Mouse (Mus musculus): ENCODE results near the gene Suclg1. TPM values are rescaled to one million over a fixed set of nuclear protein-coding genes. Genes with fewer than 3 reads are reported as not detected.

Suclg1 gene
- polyA plus RNA-seq, 1 experiment from 2014 or later: 206 TPM

- TF ChIP-seq CTCF (IDR thresholded peaks at IDR 0.05): no peak
- DNase-seq (ENCODE audit: low read depth, low spot score) (peak; percentile 94), ATAC-seq (peak; percentile 88)
- no peaks in the 10 kb centered on the region for H3K27me3 ChIP-seq
- in situ Hi-C loops (cut with MboI; ENCODE audit: low pct_unique_long_range_greater_than_20kb): loop anchor here (5.0 to 10.0 kb wide), 2 partner anchors 56 to 208 kb away; no protein-coding TSS in a partner anchor
- ChIA-PET POLR2A (no interaction called here), CTCF (interaction anchor here (1.2 to 1.3 kb wide), 2 partner anchors 12 to 16 kb away, joined by 3 read pairs; no protein-coding TSS in a partner anchor)
Observed at GRCm38 (mm10) chr6:73222841-73223526, 25.2 kb upstream of the Suclg1 start.

- peak; percentile 12 for TF ChIP-seq CTCF (IDR thresholded peaks at IDR 0.05)
- CTCF ChIA-PET: no interaction called here
- in situ Hi-C loops (cut with MboI; ENCODE audit: low pct_unique_long_range_greater_than_20kb): loop anchor here (5.0 to 10.0 kb wide), 2 partner anchors 213 to 285 kb away; no protein-coding TSS in a partner anchor
- H3K27me3 ChIP-seq: no peaks in the 10 kb centered on the region
- no peak for ATAC-seq
- no peak for DNase-seq (ENCODE audit: low read depth, low spot score)
- POLR2A ChIA-PET: no interaction called here
Observed at GRCm38 (mm10) chr6:73227376-73228158, 20.6 kb upstream of the Suclg1 start.

GRCm38 (mm10) chr6:73228408-73228807 is 19.8 kb upstream of the Suclg1 start:
- no peaks in the 10 kb centered on the region for H3K27me3 ChIP-seq
- TF ChIP-seq CTCF (IDR thresholded peaks at IDR 0.05): no peak
- no peak for DNase-seq (ENCODE audit: low read depth, low spot score)
- ChIA-PET POLR2A (no interaction called here), CTCF (no interaction called here)
- in situ Hi-C loops (cut with MboI; ENCODE audit: low pct_unique_long_range_greater_than_20kb): loop anchor here (5.0 to 10.0 kb wide), 2 partner anchors 214 to 286 kb away; no protein-coding TSS in a partner anchor
- ATAC-seq: peak; percentile 76

GRCm38 (mm10) chr6:73228881-73229280 is 19.3 kb upstream of the Suclg1 start:
- H3K27me3 ChIP-seq: no peaks in the 10 kb centered on the region
- ChIA-PET POLR2A (no interaction called here), CTCF (no interaction called here)
- DNase-seq (ENCODE audit: low read depth, low spot score): no peak
- in situ Hi-C loops (cut with MboI; ENCODE audit: low pct_unique_long_range_greater_than_20kb): loop anchor here (5.0 to 10.0 kb wide), 2 partner anchors 214 to 287 kb away; no protein-coding TSS in a partner anchor
- no peak for TF ChIP-seq CTCF (IDR thresholded peaks at IDR 0.05)
- no peak for ATAC-seq

GRCm38 (mm10) chr6:73232152-73232584 is 16.0 kb upstream of the Suclg1 start:
- in situ Hi-C loops (cut with MboI; ENCODE audit: low pct_unique_long_range_greater_than_20kb): loop anchor here (10.0 kb wide), 2 partner anchors 397 to 597 kb away; no protein-coding TSS in a partner anchor
- POLR2A ChIA-PET: no interaction called here
- H3K27me3 ChIP-seq: no peaks in the 10 kb centered on the region
- no peak for TF ChIP-seq CTCF (IDR thresholded peaks at IDR 0.05)
- CTCF ChIA-PET: no interaction called here
- ATAC-seq: no peak
- DNase-seq (ENCODE audit: low read depth, low spot score): no peak

GRCm38 (mm10) chr6:73233202-73233726 is 14.9 kb upstream of the Suclg1 start:
- CTCF ChIA-PET: interaction anchor here (0.7 to 2.1 kb wide), 2 partner anchors 10 to 296 kb away, joined by 3 to 9 read pairs; no protein-coding TSS in a partner anchor
- peak; percentile 53 for TF ChIP-seq CTCF (IDR thresholded peaks at IDR 0.05)
- ATAC-seq (no peak), DNase-seq (ENCODE audit: low read depth, low spot score) (no peak)
- POLR2A ChIA-PET: no interaction called here
- no peaks in the 10 kb centered on the region for H3K27me3 ChIP-seq
- in situ Hi-C loops (cut with MboI; ENCODE audit: low pct_unique_long_range_greater_than_20kb): loop anchor here (10.0 kb wide), 2 partner anchors 398 to 598 kb away; no protein-coding TSS in a partner anchor

GRCm38 (mm10) chr6:73234302-73234900 is 13.8 kb upstream of the Suclg1 start:
- DNase-seq (ENCODE audit: low read depth, low spot score) (no peak), ATAC-seq (no peak)
- in situ Hi-C loops (cut with MboI; ENCODE audit: low pct_unique_long_range_greater_than_20kb): loop anchor here (10.0 kb wide), 2 partner anchors 400 to 600 kb away; no protein-coding TSS in a partner anchor
- no peak for TF ChIP-seq CTCF (IDR thresholded peaks at IDR 0.05)
- ChIA-PET POLR2A (no interaction called here), CTCF (interaction anchor here (1.3 to 2.1 kb wide), 2 partner anchors 9 to 78 kb away, joined by 3 to 9 read pairs; no protein-coding TSS in a partner anchor)
- no peaks in the 10 kb centered on the region for H3K27me3 ChIP-seq

- CTCF ChIA-PET: no interaction called here
- in situ Hi-C loops (cut with MboI; ENCODE audit: low pct_unique_long_range_greater_than_20kb): loop anchor here (10.0 kb wide), 2 partner anchors 401 to 601 kb away; no protein-coding TSS in a partner anchor
- POLR2A ChIA-PET: no interaction called here
- no peaks in the 10 kb centered on the region for H3K27me3 ChIP-seq
- no peak for TF ChIP-seq CTCF (IDR thresholded peaks at IDR 0.05)
- no peak for ATAC-seq
- no peak for DNase-seq (ENCODE audit: low read depth, low spot score)
Observed at GRCm38 (mm10) chr6:73235650-73236049, 12.5 kb upstream of the Suclg1 start.

GRCm38 (mm10) chr6:73246821-73247220 is 1.4 kb upstream of the Suclg1 start:
- POLR2A ChIA-PET: no interaction called here

GRCm38 (mm10) chr6:73247452-73247851 is 730 bp upstream of the Suclg1 start:
- no peak for DNase-seq (ENCODE audit: low read depth, low spot score)
- no peak for ATAC-seq
- peak; percentile 68 for TF ChIP-seq CTCF (IDR thresholded peaks at IDR 0.05)
- ChIA-PET CTCF (no interaction called here), POLR2A (interaction anchor here (0.7 kb wide), 1 partner anchor 16 kb away, joined by 3 read pairs; no protein-coding TSS in a partner anchor)
- in situ Hi-C loops (cut with MboI; ENCODE audit: low pct_unique_long_range_greater_than_20kb): no loop called here
- H3K27me3 ChIP-seq: no peaks in the 10 kb centered on the region

More at GRCm38 (mm10) chr6:73246821-73247220, 1.4 kb upstream of the Suclg1 start:
- ATAC-seq (no peak), DNase-seq (ENCODE audit: low read depth, low spot score) (no peak)
- H3K27me3 ChIP-seq: no peaks in the 10 kb centered on the region
- in situ Hi-C loops (cut with MboI; ENCODE audit: low pct_unique_long_range_greater_than_20kb): no loop called here
- CTCF ChIA-PET: no interaction called here
- no peak for TF ChIP-seq CTCF (IDR thresholded peaks at IDR 0.05)

All from Patski (cell line).